26 mouse cellular contexts compared by ENCODE assay signal in the genomic region with DNA sequence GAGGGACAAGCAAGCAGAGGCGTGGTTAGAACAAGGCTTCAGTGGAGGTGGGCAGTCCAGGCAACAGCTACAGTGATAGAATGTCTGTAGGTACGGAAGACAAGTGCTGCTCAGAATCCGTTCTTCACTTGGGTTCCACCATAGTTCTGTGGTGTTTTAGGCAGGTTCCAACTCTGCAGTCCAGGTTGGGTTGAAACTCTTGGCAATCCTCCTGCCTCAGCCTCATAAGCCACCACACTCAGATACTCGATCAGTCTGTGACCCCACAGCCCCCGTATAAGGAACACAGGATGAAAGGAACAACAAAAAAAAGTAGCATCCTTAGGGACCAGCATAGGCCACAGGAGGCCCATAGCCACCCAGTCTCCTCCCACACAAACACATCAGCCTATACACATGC. TPM values are rescaled to one million over a fixed set of nuclear protein-coding genes. Genes with fewer than 3 reads are reported as not detected.
"Had no signal": no experiment of that assay in that cellular context is flagged by ENCODE, and none has a peak within 500 bp of the region (broad histone marks: within the 10 kb centered on the region; RNA-seq: fewer than 3 reads in every experiment).

No protein-coding gene starts in this region.

- DNase-seq: lung, adult 18-20 months; lung, embryonic 14.5 days; lung, postnatal 10 days; lung, postnatal 4 days; midbrain, embryonic 14.5 days; retina, postnatal 1 day; right cerebral cortex, adult 18-20 months; right cerebral cortex, postnatal 25 days; right cerebral cortex, postnatal 4 days; spleen, adult 18-20 months; thymus, adult 2 months; thymus, postnatal 25 days; thymus, postnatal 4 days had no signal

- H3K27ac ChIP-seq: liver, embryonic 14.5 days; midbrain, embryonic 10.5 days; neural tube, embryonic 13.5 days; neural tube, embryonic 15.5 days; stomach, embryonic 15.5 days; stomach, postnatal 0 days had no signal

- H3K4me3 ChIP-seq: midbrain, embryonic 10.5 days; myocyte; neural tube, embryonic 13.5 days; neural tube, embryonic 15.5 days; stomach, embryonic 15.5 days had no signal

- H3K27me3 ChIP-seq: neural tube, embryonic 13.5 days; neural tube, embryonic 15.5 days; stomach, embryonic 15.5 days had no signal

RNA-seq across cellular contexts. Expression of a gene that starts 11.5 kb away (rescaled TPM):
- total RNA-seq: megakaryocyte, adult 5-6 weeks; megakaryocyte-erythroid progenitor cell, adult 5-6 weeks had no signal
- polyA plus RNA-seq: small intestine, adult 2 months had no signal

RNA-seq across cellular contexts. Expression of a gene that starts 11.5 kb away (rescaled TPM):
- total RNA-seq: megakaryocyte, adult 5-6 weeks; megakaryocyte-erythroid progenitor cell, adult 5-6 weeks had no signal
- polyA plus RNA-seq: liver, embryonic 16.5 days; midbrain, embryonic 10.5 days; midbrain, embryonic 14.5 days; myocyte; neural tube, embryonic 11.5 days; stomach, postnatal 0 days; thymus, adult 2 months; urinary bladder, adult 2 months had no signal
